8 mouse cellular contexts compared by ENCODE assay signal in genomic region chr11:22512038-22513001, GRCm38 (mm10). TPM values are rescaled to one million over a fixed set of nuclear protein-coding genes. Genes with fewer than 3 reads are reported as not detected.
DNase-seq lines count a peak whose midpoint lies in the region; ATAC-seq lines count a peak whose summit lies in the region.

Gene Tmem17 (plus strand): TSS chr11:22512088.

- H3K36me3 ChIP-seq in forebrain, embryonic 11.5 days (ENCODE audit: control insufficient read depth, insufficient read depth, low read length) = no peaks in the 10 kb centered on the region
- H3K36me3 ChIP-seq in heart, embryonic 15.5 days = no peaks in the 10 kb centered on the region
- no peaks in the 10 kb centered on the region for H3K36me3 ChIP-seq in liver, embryonic 13.5 days
- H3K36me3 ChIP-seq in stomach, embryonic 14.5 days (ENCODE audit: control insufficient read depth, insufficient read depth, low read length) = no peaks in the 10 kb centered on the region

- H3K9me3 ChIP-seq in forebrain, embryonic 11.5 days (ENCODE audit: control insufficient read depth, low read length) = no peaks in the 10 kb centered on the region
- no peaks in the 10 kb centered on the region for H3K9me3 ChIP-seq in heart, embryonic 15.5 days (replicated peaks)
- no peaks in the 10 kb centered on the region for H3K9me3 ChIP-seq in liver, embryonic 13.5 days (replicated peaks)
- no peaks in the 10 kb centered on the region for H3K9me3 ChIP-seq in stomach, embryonic 14.5 days (ENCODE audit: control insufficient read depth, low read depth, low read length)

- H3K4me1 ChIP-seq in forebrain, embryonic 11.5 days (replicated peaks; ENCODE audit: control insufficient read depth, insufficient read depth, low read length) = no peaks in the 10 kb centered on the region
- peaks cover 5% of the 10 kb centered on the region; the same call in 1 of the 2 replicates for H3K4me1 ChIP-seq in heart, embryonic 15.5 days (replicated peaks)
- peaks cover 5% of the 10 kb centered on the region; the same call in 1 of the 2 replicates for H3K4me1 ChIP-seq in liver, embryonic 13.5 days (replicated peaks)
- no peaks in the 10 kb centered on the region for H3K4me1 ChIP-seq in stomach, embryonic 14.5 days (ENCODE audit: control insufficient read depth, insufficient read depth, low read length)

- under 1% methylated on average over 70 of the region's 73 CpGs for WGBS in forebrain, embryonic 11.5 days
- WGBS in heart, embryonic 15.5 days = under 1% methylated on average over 73 of the region's 73 CpGs
- under 1% methylated on average over 73 of the region's 73 CpGs for WGBS in liver, embryonic 13.5 days (ENCODE audit: insufficient replicate concordance)
- WGBS in stomach, embryonic 14.5 days = under 1% methylated on average over 73 of the region's 73 CpGs

- ATAC-seq in forebrain, embryonic 11.5 days (replicated peaks; ENCODE audit: low FRiP score) = peak; percentile 95
- ATAC-seq in heart, embryonic 15.5 days (replicated peaks; ENCODE audit: insufficient number of reproducible peaks, insufficient read depth, low FRiP score, low read depth) = peak; percentile 91
- peak; percentile 91 for ATAC-seq in liver, embryonic 13.5 days (ENCODE audit: low read depth)
- ATAC-seq in stomach, embryonic 14.5 days (ENCODE audit: insufficient number of reproducible peaks, insufficient read depth, low FRiP score, low read depth) = peak; percentile 91

- DNase-seq in CD4-positive, CD25-positive, alpha-beta regulatory T cell, adult 2 months (ENCODE audit: low read depth, low spot score) = peak; percentile 83
- peak; percentile 12 for DNase-seq in c-Kit-negative CD71-positive TER-119-positive erythroid progenitor cells, embryonic 14.5 days (ENCODE audit: low read depth, low spot score)
- DNase-seq in forebrain, embryonic 11.5 days (ENCODE audit: low spot score) = peak; percentile 91
- peak; percentile 93 to 96 for DNase-seq in kidney, postnatal 25 days
- peak; percentile 68 for DNase-seq in liver, embryonic 13.5 days
- DNase-seq in natural killer cell, adult 2 months (ENCODE audit: low spot score in 2 of 2) = peak; percentile 54 to 75

- peak within 1 kb of the TSS; percentile 84 for H3K27ac ChIP-seq in forebrain, embryonic 11.5 days (ENCODE audit: low read depth, low read length)
- peak within 1 kb of the TSS; percentile 94 for H3K27ac ChIP-seq in heart, embryonic 15.5 days
- H3K27ac ChIP-seq in liver, embryonic 13.5 days = peak within 1 kb of the TSS; percentile 78
- peak within 1 kb of the TSS; percentile 95 for H3K27ac ChIP-seq in stomach, embryonic 14.5 days (ENCODE audit: low read length)

- H3K27me3 ChIP-seq in forebrain, embryonic 11.5 days (ENCODE audit: control insufficient read depth, insufficient read depth, low read length) = no peaks in the 10 kb centered on the region
- no peaks in the 10 kb centered on the region for H3K27me3 ChIP-seq in heart, embryonic 15.5 days
- H3K27me3 ChIP-seq in liver, embryonic 13.5 days = no peaks in the 10 kb centered on the region
- H3K27me3 ChIP-seq in stomach, embryonic 14.5 days (ENCODE audit: control insufficient read depth, insufficient read depth, low read length) = no peaks in the 10 kb centered on the region

- H3K4me2 ChIP-seq in forebrain, embryonic 11.5 days (ENCODE audit: low read depth, low read length, severe bottlenecking) = peak within 1 kb of the TSS; percentile 68
- peak within 1 kb of the TSS; percentile 81 for H3K4me2 ChIP-seq in heart, embryonic 15.5 days
- H3K4me2 ChIP-seq in liver, embryonic 13.5 days = peak within 1 kb of the TSS; percentile 80
- peak within 1 kb of the TSS; percentile 69 for H3K4me2 ChIP-seq in stomach, embryonic 14.5 days (replicated peaks; ENCODE audit: low read depth, low read length)

- peak within 1 kb of the TSS; percentile 75 for H3K4me3 ChIP-seq in forebrain, embryonic 11.5 days (ENCODE audit: low read depth, low read length)
- H3K4me3 ChIP-seq in heart, embryonic 15.5 days = peak within 1 kb of the TSS; percentile 86
- peak within 1 kb of the TSS; percentile 76 for H3K4me3 ChIP-seq in liver, embryonic 13.5 days (replicated peaks)
- H3K4me3 ChIP-seq in stomach, embryonic 14.5 days (ENCODE audit: low read depth, low read length) = peak within 1 kb of the TSS; percentile 72

- H3K9ac ChIP-seq in forebrain, embryonic 11.5 days (ENCODE audit: low read length) = peak within 1 kb of the TSS; percentile 95
- H3K9ac ChIP-seq in heart, embryonic 15.5 days = peak within 1 kb of the TSS; percentile 90
- H3K9ac ChIP-seq in liver, embryonic 13.5 days = peak within 1 kb of the TSS; percentile 79
- peak within 1 kb of the TSS; percentile 95 for H3K9ac ChIP-seq in stomach, embryonic 14.5 days (replicated peaks; ENCODE audit: low read depth, low read length)

RNA-seq across cellular contexts. Expression of gene Tmem17, which starts in this region (rescaled TPM):
- 11.0 and 14.5 TPM in 2 replicates for polyA plus RNA-seq in forebrain, embryonic 11.5 days (2014; fragmentation: Nextera tagmentation; extraction: Ambion mirVana)
- 10.2 and 10.3 TPM in 2 replicates for polyA plus RNA-seq in heart, embryonic 15.5 days (2015; fragmentation: Nextera tagmentation; extraction: Ambion mirVana)
- 3.2 TPM in 2 replicates for polyA plus RNA-seq in liver, embryonic 13.5 days (2015; fragmentation: Nextera tagmentation; extraction: Ambion mirVana)
- 15.8 and 16.6 TPM in 2 replicates for polyA plus RNA-seq in stomach, embryonic 14.5 days (2014; fragmentation: Nextera tagmentation; extraction: Ambion mirVana)

Comparison
In these comparisons a context has a peak if more than half of its experiments do, and no peak if none do; other contexts are left out.
1. Peak in every context shown above with its lines: DNase-seq, ATAC-seq, H3K4me3 ChIP-seq and H3K27ac ChIP-seq.
2. DNase-seq: peak in every context shown above with its lines; median percentile 94 in kidney, postnatal 25 days; 91 in forebrain, embryonic 11.5 days; 83 in CD4-positive, CD25-positive, alpha-beta regulatory T cell, adult 2 months; 68 in liver, embryonic 13.5 days; 64 in natural killer cell, adult 2 months; 12 in c-Kit-negative CD71-positive TER-119-positive erythroid progenitor cells, embryonic 14.5 days.